Mouse (Mus musculus) brain, embryonic 14.5 days (tissue): Measurements from ENCODE around the gene Prr15l.

Experiments used
- CTCF ChIP-seq: fragments of 200-500 bp; IDR thresholded peaks from 2 replicates; pipeline ENCODE4 v1.5.1; 2012; ENCODE audit warnings: inconsistent platforms, mild to moderate bottlenecking, moderate library complexity, borderline replicate concordance; ENCODE audit not compliant: insufficient read depth, insufficient read length; ENCODE audit errors: extremely low read depth
- POLR2A ChIP-seq: fragments of 200-500 bp; IDR thresholded peaks from 2 replicates; pipeline ENCODE4 v1.6.1; 2012; ENCODE audit warnings: mild to moderate bottlenecking, inconsistent platforms, borderline replicate concordance; ENCODE audit not compliant: poor library complexity, insufficient read depth, insufficient read length, severe bottlenecking; ENCODE audit errors: extremely low read depth

DNA sequence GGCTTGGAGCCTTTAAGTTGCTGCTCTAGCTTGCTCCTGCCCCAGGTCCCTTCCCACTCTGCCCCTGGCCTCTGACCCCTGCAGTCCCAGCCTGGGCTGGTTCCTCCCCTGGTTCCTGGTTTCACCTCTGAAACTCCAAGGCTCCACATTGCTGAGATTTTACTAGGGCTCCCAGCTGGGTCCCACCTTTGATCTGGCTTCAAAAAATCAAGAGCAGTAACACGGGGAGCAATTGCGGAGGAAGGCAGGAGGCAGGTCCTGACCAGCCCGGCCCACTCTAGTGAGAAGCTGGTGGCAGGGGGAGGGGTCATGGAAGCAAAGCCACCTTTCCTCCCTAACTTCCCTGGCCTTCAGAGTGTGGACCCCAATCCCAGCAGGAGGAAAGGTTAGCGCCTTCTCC is 57.0 kb downstream of the Prr15l start:
- TF ChIP-seq CTCF (no peak), POLR2A (no peak)
